In the genomic region with DNA sequence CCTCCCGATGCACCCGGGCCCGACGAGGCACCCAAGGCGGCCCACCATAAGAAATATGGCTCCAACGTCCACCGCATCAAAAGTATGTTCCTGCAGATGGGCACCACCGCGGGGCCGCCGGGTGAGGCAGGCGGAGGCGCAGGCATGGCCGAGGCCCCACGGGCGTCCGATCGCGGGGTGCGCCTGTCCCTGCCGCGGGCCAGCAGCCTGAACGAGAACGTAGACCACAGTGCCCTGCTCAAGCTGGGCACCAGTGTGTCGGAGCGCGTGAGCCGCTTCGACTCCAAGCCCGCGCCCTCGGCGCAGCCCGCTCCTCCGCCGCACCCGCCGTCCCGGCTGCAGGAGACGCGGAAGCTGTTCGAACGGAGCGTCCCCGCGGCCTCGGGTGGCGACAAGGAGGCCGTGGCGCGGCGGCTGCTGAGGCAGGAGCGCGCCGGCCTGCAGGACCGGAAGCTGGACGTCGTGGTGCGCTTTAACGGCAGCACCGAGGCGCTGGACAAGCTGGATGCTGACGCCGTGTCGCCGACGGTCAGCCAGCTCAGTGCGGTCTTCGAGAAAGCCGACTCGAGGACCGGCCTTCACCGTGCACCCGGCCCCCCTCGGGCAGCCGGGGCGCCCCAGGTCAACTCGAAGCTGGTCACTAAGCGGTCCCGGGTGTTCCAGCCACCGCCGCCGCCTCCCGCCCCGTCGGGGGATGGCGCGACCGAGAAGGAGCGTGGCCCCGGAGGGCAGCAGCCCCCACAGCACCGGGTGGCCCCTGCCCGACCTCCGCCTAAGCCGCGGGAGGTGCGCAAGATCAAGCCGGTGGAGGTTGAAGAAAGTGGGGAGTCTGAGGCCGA, we compare ENCODE assay signal across 8 mouse cellular contexts. TPM values are rescaled to one million over a fixed set of nuclear protein-coding genes. Genes with fewer than 3 reads are reported as not detected.
A peak's percentile ranks its signal among the peaks of the same experiment; 100 is the strongest.
DNase-seq lines count a peak whose midpoint lies in the region; ATAC-seq and TF ChIP-seq lines count a peak whose summit lies in the region.

No protein-coding gene starts in this region.

- DNase-seq in layer of hippocampus, adult 2 months (ENCODE audit: low spot score in 2 of 2) = no peak
- DNase-seq in layer of hippocampus, adult 9-10 months (ENCODE audit: low spot score) = no peak
- DNase-seq in adrenal gland, postnatal 14 days = peak; percentile 73
- peak; percentile 42 to 63 for DNase-seq in spleen, adult 18-20 months
- no peak for DNase-seq in frontal cortex, postnatal 36 days (ENCODE audit: low spot score in 2 of 2)

- no peak for TF ChIP-seq CTCF in layer of hippocampus, adult 2 months (conservative IDR thresholded peaks at IDR 0.05)

- ATAC-seq in forebrain, embryonic 13.5 days = 0 out of 2 replicates have a peak, but pooled peaks have one; percentile 6
- peak; percentile 1; the same call in 1 of the 2 replicates for ATAC-seq in intestine, embryonic 16.5 days
- ATAC-seq in lung, embryonic 16.5 days (ENCODE audit: low read depth) = no peak

- under 1% methylated on average over 90 of the region's 99 CpGs for WGBS in forebrain, embryonic 13.5 days
- under 1% methylated on average over 99 of the region's 99 CpGs for WGBS in intestine, embryonic 16.5 days
- 0% methylated on average over 99 of the region's 99 CpGs for WGBS in lung, embryonic 16.5 days

- peaks cover 15% of the 10 kb centered on the region for H3K36me3 ChIP-seq in forebrain, embryonic 13.5 days (ENCODE audit: poor library complexity, severe bottlenecking)
- no peaks in the 10 kb centered on the region for H3K36me3 ChIP-seq in intestine, embryonic 16.5 days (ENCODE audit: control insufficient read depth, insufficient read depth, low read length)
- H3K36me3 ChIP-seq in lung, embryonic 16.5 days (ENCODE audit: control insufficient read depth, insufficient read depth, low read length) = peaks cover 7% of the 10 kb centered on the region

- H3K27me3 ChIP-seq in forebrain, embryonic 13.5 days = no peaks in the 10 kb centered on the region
- no peaks in the 10 kb centered on the region for H3K27me3 ChIP-seq in intestine, embryonic 16.5 days (replicated peaks; ENCODE audit: control insufficient read depth, insufficient read depth, low read length)
- H3K27me3 ChIP-seq in lung, embryonic 16.5 days (ENCODE audit: control insufficient read depth, insufficient read depth, low read depth, low read length) = no peaks in the 10 kb centered on the region

- H3K4me2 ChIP-seq in forebrain, embryonic 13.5 days = peak overlapping the region; percentile 100
- H3K4me2 ChIP-seq in intestine, embryonic 16.5 days (ENCODE audit: low read depth, low read length) = peak overlapping the region; percentile 97
- H3K4me2 ChIP-seq in lung, embryonic 16.5 days (ENCODE audit: low read depth, low read length) = peak overlapping the region; percentile 96

- H3K4me1 ChIP-seq in forebrain, embryonic 13.5 days = peaks cover 83% of the 10 kb centered on the region
- H3K4me1 ChIP-seq in intestine, embryonic 16.5 days (ENCODE audit: control insufficient read depth, insufficient read depth, low read length) = peaks cover 65% of the 10 kb centered on the region
- H3K4me1 ChIP-seq in lung, embryonic 16.5 days (replicated peaks; ENCODE audit: control insufficient read depth, insufficient read depth, low read length) = peaks cover 61% of the 10 kb centered on the region

- peak overlapping the region; percentile 95 for H3K9ac ChIP-seq in forebrain, embryonic 13.5 days
- peak overlapping the region; percentile 89 for H3K9ac ChIP-seq in intestine, embryonic 16.5 days (ENCODE audit: low read depth, low read length)
- peak overlapping the region; percentile 93 for H3K9ac ChIP-seq in lung, embryonic 16.5 days (ENCODE audit: low read length)

- H3K27ac ChIP-seq in layer of hippocampus, adult 2 months = peak overlapping the region; percentile 100
- peak overlapping the region; percentile 92 for H3K27ac ChIP-seq in forebrain, embryonic 13.5 days
- H3K27ac ChIP-seq in intestine, embryonic 16.5 days (ENCODE audit: low read length) = peak overlapping the region; percentile 95
- peak overlapping the region; percentile 94 for H3K27ac ChIP-seq in lung, embryonic 16.5 days (ENCODE audit: low read length)

- H3K4me3 ChIP-seq in layer of hippocampus, adult 2 months = peak overlapping the region; percentile 94
- peak overlapping the region; percentile 91 for H3K4me3 ChIP-seq in forebrain, embryonic 13.5 days
- H3K4me3 ChIP-seq in intestine, embryonic 16.5 days (ENCODE audit: low read length) = peak overlapping the region; percentile 87
- peak overlapping the region; percentile 89 for H3K4me3 ChIP-seq in lung, embryonic 16.5 days (ENCODE audit: low read length)

- no peaks in the 10 kb centered on the region for H3K9me3 ChIP-seq in forebrain, embryonic 13.5 days (replicated peaks)
- H3K9me3 ChIP-seq in intestine, embryonic 16.5 days (ENCODE audit: control insufficient read depth, low read length) = no peaks in the 10 kb centered on the region
- no peaks in the 10 kb centered on the region for H3K9me3 ChIP-seq in lung, embryonic 16.5 days (ENCODE audit: control insufficient read depth, low read length)

RNA-seq across cellular contexts. Expression of a gene that starts 1.0 kb away (rescaled TPM):
- total RNA-seq in layer of hippocampus, adult 2 months (2021) = 100 to 1,000 TPM; 967 to 974 TPM
- total RNA-seq in adrenal gland, postnatal 14 days (2021) = 101 and 109 TPM in 2 replicates
- 15.8 and 16.3 TPM in 2 replicates for polyA plus RNA-seq in forebrain, embryonic 13.5 days (2015; fragmentation: Nextera tagmentation; extraction: Ambion mirVana)
- polyA plus RNA-seq in intestine, embryonic 16.5 days (2015; fragmentation: Nextera tagmentation; extraction: Ambion mirVana) = 5.2 and 5.6 TPM in 2 replicates
- 8.2 and 8.3 TPM in 2 replicates for polyA plus RNA-seq in lung, embryonic 16.5 days (2015; fragmentation: Nextera tagmentation; extraction: Ambion mirVana)

RNA-seq across cellular contexts. Expression of a gene that starts 15.7 kb away (rescaled TPM):
- total RNA-seq in layer of hippocampus, adult 2 months (2021) = under 1 TPM in 1 of 2 experiments, not detected in 1; 0.44 TPM
- 0.26 TPM in 1 of 2 replicates, not detected in the other for total RNA-seq in adrenal gland, postnatal 14 days (2021)
- not detected in 2 replicates for polyA plus RNA-seq in forebrain, embryonic 13.5 days (2015; fragmentation: Nextera tagmentation; extraction: Ambion mirVana)
- polyA plus RNA-seq in intestine, embryonic 16.5 days (2015; fragmentation: Nextera tagmentation; extraction: Ambion mirVana) = 0.26 and 0.36 TPM in 2 replicates
- 1.3 and 1.4 TPM in 2 replicates for polyA plus RNA-seq in lung, embryonic 16.5 days (2015; fragmentation: Nextera tagmentation; extraction: Ambion mirVana)

RNA-seq across cellular contexts. Expression of a gene that starts 17.8 kb away (rescaled TPM):
- 10 to 100 TPM; 38.9 to 40.8 TPM for total RNA-seq in layer of hippocampus, adult 2 months (2021)
- 5.4 and 7.3 TPM in 2 replicates for total RNA-seq in adrenal gland, postnatal 14 days (2021)
- polyA plus RNA-seq in forebrain, embryonic 13.5 days (2015; fragmentation: Nextera tagmentation; extraction: Ambion mirVana) = 89.2 and 95.0 TPM in 2 replicates
- 13.2 and 13.6 TPM in 2 replicates for polyA plus RNA-seq in intestine, embryonic 16.5 days (2015; fragmentation: Nextera tagmentation; extraction: Ambion mirVana)
- polyA plus RNA-seq in lung, embryonic 16.5 days (2015; fragmentation: Nextera tagmentation; extraction: Ambion mirVana) = 13.4 and 14.0 TPM in 2 replicates

RNA-seq across cellular contexts. Expression of a gene that starts 24.5 kb away (rescaled TPM):
- not detected for total RNA-seq in layer of hippocampus, adult 2 months (2021)
- total RNA-seq in adrenal gland, postnatal 14 days (2021) = not detected in 2 replicates
- polyA plus RNA-seq in forebrain, embryonic 13.5 days (2015; fragmentation: Nextera tagmentation; extraction: Ambion mirVana) = not detected in 2 replicates
- polyA plus RNA-seq in intestine, embryonic 16.5 days (2015; fragmentation: Nextera tagmentation; extraction: Ambion mirVana) = not detected in 2 replicates
- polyA plus RNA-seq in lung, embryonic 16.5 days (2015; fragmentation: Nextera tagmentation; extraction: Ambion mirVana) = not detected in 2 replicates

RNA-seq across cellular contexts. Expression of a gene that starts 49.3 kb away (rescaled TPM):
- total RNA-seq in layer of hippocampus, adult 2 months (2021) = 100 to 1,000 TPM; 133 TPM
- 147 and 156 TPM in 2 replicates for total RNA-seq in adrenal gland, postnatal 14 days (2021)
- 19.7 and 20.2 TPM in 2 replicates for polyA plus RNA-seq in forebrain, embryonic 13.5 days (2015; fragmentation: Nextera tagmentation; extraction: Ambion mirVana)
- 42.2 and 48.2 TPM in 2 replicates for polyA plus RNA-seq in intestine, embryonic 16.5 days (2015; fragmentation: Nextera tagmentation; extraction: Ambion mirVana)
- polyA plus RNA-seq in lung, embryonic 16.5 days (2015; fragmentation: Nextera tagmentation; extraction: Ambion mirVana) = 37.3 and 43.3 TPM in 2 replicates

Comparison
In these comparisons a context has a peak if more than half of its experiments do, and no peak if none do; other contexts are left out.
1. DNase-seq: peak in adrenal gland, postnatal 14 days (single experiment) and spleen, adult 18-20 months (2 of 2); none in layer of hippocampus, adult 2 months (0 of 2), layer of hippocampus, adult 9-10 months (single experiment) and frontal cortex, postnatal 36 days (0 of 2).
2. Peak in every context shown above with its lines, with median percentiles within 50 percentile points of each other: H3K27ac ChIP-seq, H3K4me3 ChIP-seq, H3K4me2 ChIP-seq and H3K9ac ChIP-seq.